Mouse (Mus musculus) forebrain, embryonic 10.5 days (tissue): ENCODE data around the gene Eef1akmt3. TPM values are rescaled to one million over a fixed set of nuclear protein-coding genes. Genes with fewer than 3 reads are reported as not detected.
A peak's percentile ranks its signal among the peaks of the same experiment; 100 is the strongest.

ENCODE experiments used
- DNase-seq: peaks from one replicate; pipeline ENCODE4 v3.0.0-alpha.2; 2017; ENCODE audit warnings: low spot score; ENCODE audit errors: extremely low spot score
- H3K27ac ChIP-seq: fragments of 300-500 bp; sonication (generic); 2 replicates; pipeline ENCODE4 v1.5.1; 2016; ENCODE audit warnings: mild to moderate bottlenecking
- H3K27me3 ChIP-seq: fragments of 300-500 bp; sonication (generic); 2 replicates; pipeline ENCODE4 v1.6.1; 2016; ENCODE audit warnings: mild to moderate bottlenecking; ENCODE audit not compliant: poor library complexity, severe bottlenecking
- H3K36me3 ChIP-seq: fragments of 300-500 bp; sonication (generic); replicated peaks from 2 replicates; pipeline ENCODE4 v1.6.1; 2016; ENCODE audit warnings: mild to moderate bottlenecking, moderate library complexity
- H3K4me1 ChIP-seq: fragments of 300-500 bp; sonication (generic); 2 replicates; pipeline ENCODE4 v1.6.1; 2016
- H3K4me3 ChIP-seq: fragments of 300-500 bp; sonication (generic); 2 replicates; pipeline ENCODE4 v1.5.1; 2016; ENCODE audit warnings: mild to moderate bottlenecking, moderate library complexity
- H3K9me3 ChIP-seq: fragments of 300-500 bp; sonication (generic); 2 replicates; pipeline ENCODE4 v1.6.1; 2016; ENCODE audit warnings: mild to moderate bottlenecking, moderate library complexity
- WGBS: fragments of 180-500 bp; shearing (Covaris S2); methylation state at CpG from one replicate; pipeline ENCODE4 v1.1.7; 2016; 5-methylcytosine and 5-hydroxymethylcytosine counted together
- polyA plus RNA-seq: library from polyadenylated mRNA; unstranded; fragments of >200 nt; fragmentation: Nextera tagmentation; extraction: Ambion mirVana; gene quantifications from 2 replicates; pipeline ENCODE4 v1.2.1, GENCODE M21; 2016

The Eef1akmt3 gene
- polyA plus RNA-seq = 0.18 and 0.21 TPM in 2 replicates

- no peaks in the 10 kb centered on the region for H3K9me3 ChIP-seq
- under 1% methylated on average over 28 of the region's 28 CpGs for WGBS
- peak within 1 kb of the TSS; percentile 93 for H3K27ac ChIP-seq
- H3K27me3 ChIP-seq = peaks cover 21% of the 10 kb centered on the region
- H3K4me3 ChIP-seq = peak within 1 kb of the TSS; percentile 96
- H3K36me3 ChIP-seq = peaks cover 32% of the 10 kb centered on the region
- no peak for DNase-seq
- peaks cover 30% of the 10 kb centered on the region for H3K4me1 ChIP-seq
Observed at GRCm38 (mm10) chr10:127041274-127041766, at the start of gene Eef1akmt3, which contains the start of gene Mettl1. TSS of gene Eef1akmt3 (minus strand) at chr10:127041513. TSS of gene Mettl1 (plus strand) at chr10:127041414.

- 8% methylated on average over 57 of the region's 57 CpGs for WGBS
- no peak for DNase-seq
- H3K27me3 ChIP-seq = peaks cover 77% of the 10 kb centered on the region
Observed at GRCm38 (mm10) chr10:127090560-127091411, 49.5 kb upstream of the Eef1akmt3 start.

GRCm38 (mm10) chr10:127085633-127086032 is 44.3 kb upstream of the Eef1akmt3 start:
- Histone ChIP-seq H3K36me3 (no peaks in the 10 kb centered on the region), H3K4me3 (no peak overlapping the region), H3K9me3 (no peaks in the 10 kb centered on the region), H3K27ac (no peak overlapping the region), H3K27me3 (peaks cover 86% of the 10 kb centered on the region), H3K4me1 (peaks cover 25% of the 10 kb centered on the region)
- no peak for DNase-seq
- 80% methylated on average over 6 of the region's 6 CpGs for WGBS

More at GRCm38 (mm10) chr10:127090560-127091411, 49.5 kb upstream of the Eef1akmt3 start:
- no peak overlapping the region for H3K27ac ChIP-seq
- H3K4me1 ChIP-seq = peaks cover 25% of the 10 kb centered on the region
- H3K4me3 ChIP-seq = peak overlapping the region; percentile 43
- no peaks in the 10 kb centered on the region for H3K9me3 ChIP-seq
- H3K36me3 ChIP-seq = peaks cover 14% of the 10 kb centered on the region

GRCm38 (mm10) chr10:127085052-127085451 is 43.7 kb upstream of the Eef1akmt3 start:
- Histone ChIP-seq H3K27me3 (peaks cover 86% of the 10 kb centered on the region), H3K4me1 (peaks cover 25% of the 10 kb centered on the region), H3K4me3 (no peak overlapping the region), H3K36me3 (no peaks in the 10 kb centered on the region), H3K27ac (no peak overlapping the region), H3K9me3 (0 out of 2 replicates have a peak, but pooled peaks cover 2% of the 10 kb centered on the region)
- 84% methylated on average over 9 of the region's 9 CpGs for WGBS
- DNase-seq = no peak

GRCm38 (mm10) chr10:127083915-127084306 is 42.6 kb upstream of the Eef1akmt3 start:
- Histone ChIP-seq H3K4me1 (peaks cover 34% of the 10 kb centered on the region), H3K36me3 (no peaks in the 10 kb centered on the region), H3K27me3 (peaks cover 86% of the 10 kb centered on the region), H3K4me3 (no peak overlapping the region), H3K9me3 (0 out of 2 replicates have a peak, but pooled peaks cover 3% of the 10 kb centered on the region), H3K27ac (no peak overlapping the region)
- no peak for DNase-seq
- 64% methylated on average over 5 of the region's 5 CpGs for WGBS

GRCm38 (mm10) chr10:127083292-127083914 is 42.1 kb upstream of the Eef1akmt3 start:
- Histone ChIP-seq H3K36me3 (no peaks in the 10 kb centered on the region), H3K9me3 (0 out of 2 replicates have a peak, but pooled peaks cover 3% of the 10 kb centered on the region), H3K4me3 (no peak overlapping the region), H3K27ac (no peak overlapping the region), H3K4me1 (peaks cover 39% of the 10 kb centered on the region), H3K27me3 (peaks cover 86% of the 10 kb centered on the region)
- no peak for DNase-seq
- 28% methylated on average over 8 of the region's 8 CpGs for WGBS

- 0 out of 2 replicates have a peak, but pooled peaks cover 3% of the 10 kb centered on the region for H3K9me3 ChIP-seq
- 32% methylated on average over 8 of the region's 8 CpGs for whole genome bisulfite sequencing
- peak overlapping the region; percentile 68; the same call in 1 of the 2 replicates for H3K4me3 ChIP-seq
- peaks cover 50% of the 10 kb centered on the region for H3K4me1 ChIP-seq
- H3K27ac ChIP-seq = no peak overlapping the region
- H3K36me3 ChIP-seq = no peaks in the 10 kb centered on the region
- DNase-seq = peak; percentile 49
- H3K27me3 ChIP-seq = peaks cover 86% of the 10 kb centered on the region
Observed at GRCm38 (mm10) chr10:127081996-127082620, 40.8 kb upstream of the Eef1akmt3 start.

GRCm38 (mm10) chr10:127080901-127081780 is 39.8 kb upstream of the Eef1akmt3 start:
- no peak overlapping the region for H3K27ac ChIP-seq
- peaks cover 93% of the 10 kb centered on the region for H3K27me3 ChIP-seq
- peak overlapping the region; percentile 68 for H3K4me3 ChIP-seq
- H3K4me1 ChIP-seq = peaks cover 53% of the 10 kb centered on the region
- 0 out of 2 replicates have a peak, but pooled peaks cover 3% of the 10 kb centered on the region for H3K9me3 ChIP-seq
- peak; percentile 27 for DNase-seq
- H3K36me3 ChIP-seq = no peaks in the 10 kb centered on the region
- 2% methylated on average over 48 of the region's 48 CpGs for WGBS

GRCm38 (mm10) chr10:127079665-127080391 is 38.5 kb upstream of the Eef1akmt3 start:
- H3K4me1 ChIP-seq = peaks cover 59% of the 10 kb centered on the region
- peaks cover 98% of the 10 kb centered on the region for H3K27me3 ChIP-seq
- H3K27ac ChIP-seq = peak overlapping the region; percentile 76
- 0 out of 2 replicates have a peak, but pooled peaks cover 3% of the 10 kb centered on the region for H3K9me3 ChIP-seq
- H3K36me3 ChIP-seq = no peaks in the 10 kb centered on the region
- peak overlapping the region; percentile 68 for H3K4me3 ChIP-seq
- 1% methylated on average over 61 of the region's 70 CpGs for WGBS
- DNase-seq = peak; percentile 41

GRCm38 (mm10) chr10:127078677-127079575 is 37.6 kb upstream of the Eef1akmt3 start:
- H3K4me1 ChIP-seq = peaks cover 59% of the 10 kb centered on the region
- 2% methylated on average over 48 of the region's 49 CpGs for WGBS

More at GRCm38 (mm10) chr10:127078677-127079575, 37.6 kb upstream of the Eef1akmt3 start:
- Histone ChIP-seq H3K4me3 (peak overlapping the region; percentile 68), H3K27ac (peak overlapping the region; percentile 76), H3K36me3 (no peaks in the 10 kb centered on the region), H3K27me3 (peaks cover 89% of the 10 kb centered on the region), H3K9me3 (0 out of 2 replicates have a peak, but pooled peaks cover 3% of the 10 kb centered on the region)
- peak; percentile 68 for DNase-seq
